Mouse (Mus musculus) thymus, adult 2 months (tissue): ENCODE data around the gene Rock2.

Experiments
- CTCF ChIP-seq: fragments of 200-500 bp; IDR thresholded peaks from 2 replicates; pipeline ENCODE4 v1.5.1; 2012; ENCODE audit warnings: mild to moderate bottlenecking, control low read depth, low read length, moderate library complexity, borderline replicate concordance; ENCODE audit not compliant: control insufficient read depth, poor library complexity, insufficient read depth; ENCODE audit errors: extremely low read depth
- POLR2A ChIP-seq: fragments of 200-500 bp; IDR thresholded peaks from 2 replicates; pipeline ENCODE4 v1.6.1; 2012; ENCODE audit warnings: mild to moderate bottlenecking, low read length, control low read depth, moderate library complexity; ENCODE audit not compliant: control insufficient read depth, poor library complexity, insufficient read depth; ENCODE audit errors: extremely low read depth

GRCm38 (mm10) chr12:16927889-16928288 lies 33.2 kb downstream of the Rock2 start:
- TF ChIP-seq POLR2A (no peak), CTCF (no peak)
